Mouse (Mus musculus): ENCODE measurements around the gene Trank1. TPM values are rescaled to one million over a fixed set of nuclear protein-coding genes. Genes with fewer than 3 reads are reported as not detected.

Trank1 gene
- polyA plus RNA-seq, 1 experiment, result not detected

DNA sequence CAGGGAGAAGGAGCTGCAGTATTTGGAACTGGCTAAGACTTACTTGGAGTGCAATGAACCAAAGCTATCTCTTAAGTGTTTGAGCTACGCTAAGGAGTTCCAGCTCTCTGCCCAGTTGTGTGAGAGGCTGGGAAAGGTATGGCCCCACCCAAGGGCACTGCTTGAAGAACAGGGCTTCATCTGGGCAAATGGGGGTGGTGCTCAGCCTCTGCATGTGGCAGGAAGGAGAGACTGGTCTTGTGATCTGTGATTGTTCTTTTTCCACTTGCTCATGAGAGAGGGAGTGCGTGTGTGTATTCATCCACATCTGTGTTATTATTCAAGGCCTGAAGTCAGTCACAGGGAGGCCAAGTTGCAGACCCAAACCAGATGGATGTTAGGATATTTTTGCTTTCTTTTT lies 75.0 kb downstream of the Trank1 start:
- H3K4me3 ChIP-seq (ENCODE audit: insufficient read depth, low read length), result no peak overlapping the region
- TF ChIP-seq POLR2A (IDR thresholded peaks at IDR 0.05; ENCODE audit: borderline replicate concordance, low read depth, low read length) (no peak), CTCF (IDR thresholded peaks at IDR 0.05; ENCODE audit: low read depth, low read length) (no peak)
- no peaks in the 10 kb centered on the region for H3K4me1 ChIP-seq (ENCODE audit: control insufficient read depth, insufficient read depth, low read length)
- H3K27ac ChIP-seq (ENCODE audit: insufficient read depth, low read depth, low read length), result no peak overlapping the region

DNA sequence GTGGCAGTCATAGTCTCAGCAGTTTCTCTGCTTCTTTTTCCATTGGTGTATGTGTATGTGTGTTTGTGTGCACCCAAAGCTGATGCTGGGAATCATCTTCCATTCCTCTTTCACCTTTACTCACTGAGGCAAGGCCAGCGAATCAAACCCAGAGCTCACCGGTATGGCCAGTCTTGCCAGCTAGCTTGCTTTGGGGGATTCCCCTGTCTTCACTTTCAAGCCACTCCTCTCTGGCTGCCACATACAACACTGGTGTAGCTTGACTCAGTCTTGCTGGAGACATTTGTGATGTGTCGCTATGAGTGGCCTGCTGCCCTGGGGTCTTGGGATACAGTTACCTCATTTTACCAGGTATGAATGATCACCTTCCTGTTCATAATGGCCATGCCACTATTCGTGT lies 76.0 kb downstream of the Trank1 start:
- no peak overlapping the region for H3K27ac ChIP-seq (ENCODE audit: insufficient read depth, low read depth, low read length)
- TF ChIP-seq POLR2A (IDR thresholded peaks at IDR 0.05; ENCODE audit: borderline replicate concordance, low read depth, low read length) (no peak), CTCF (IDR thresholded peaks at IDR 0.05; ENCODE audit: low read depth, low read length) (no peak)
- H3K4me1 ChIP-seq (ENCODE audit: control insufficient read depth, insufficient read depth, low read length), result no peaks in the 10 kb centered on the region
- no peak overlapping the region for H3K4me3 ChIP-seq (ENCODE audit: insufficient read depth, low read length)

DNA sequence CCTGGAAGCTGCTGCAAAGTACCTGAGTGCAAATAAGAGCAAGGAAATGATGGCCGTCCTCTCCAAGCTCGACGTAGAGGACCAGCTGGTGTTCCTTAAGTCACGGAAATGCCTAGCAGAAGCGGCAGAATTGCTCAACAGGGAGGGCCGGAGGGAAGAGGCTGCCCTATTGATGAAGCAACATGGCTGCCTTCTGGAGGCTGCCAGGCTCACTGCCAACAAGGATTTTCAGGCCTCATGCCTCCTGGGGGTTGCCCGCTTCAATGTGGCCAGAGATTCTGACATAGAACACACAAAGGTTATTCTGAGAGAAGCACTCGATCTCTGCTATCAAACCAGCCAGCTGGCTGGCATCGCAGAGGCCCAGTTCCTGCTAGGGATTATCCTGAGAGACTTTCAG lies 78.5 kb downstream of the Trank1 start:
- TF ChIP-seq CTCF (IDR thresholded peaks at IDR 0.05; ENCODE audit: low read depth, low read length) (no peak), POLR2A (IDR thresholded peaks at IDR 0.05; ENCODE audit: borderline replicate concordance, low read depth, low read length) (no peak)
- no peaks in the 10 kb centered on the region for H3K4me1 ChIP-seq (ENCODE audit: control insufficient read depth, insufficient read depth, low read length)
- H3K4me3 ChIP-seq (ENCODE audit: insufficient read depth, low read length), result no peak overlapping the region
- H3K27ac ChIP-seq (ENCODE audit: insufficient read depth, low read depth, low read length), result no peak overlapping the region

- no peaks in the 10 kb centered on the region for H3K4me1 ChIP-seq (ENCODE audit: control insufficient read depth, insufficient read depth, low read length)
- no peak overlapping the region for H3K27ac ChIP-seq (ENCODE audit: insufficient read depth, low read depth, low read length)
- TF ChIP-seq POLR2A (IDR thresholded peaks at IDR 0.05; ENCODE audit: borderline replicate concordance, low read depth, low read length) (no peak), CTCF (IDR thresholded peaks at IDR 0.05; ENCODE audit: low read depth, low read length) (no peak)
Observed at GRCm38 (mm10) chr9:111391036-111391435, 79.5 kb downstream of the Trank1 start.

DNA sequence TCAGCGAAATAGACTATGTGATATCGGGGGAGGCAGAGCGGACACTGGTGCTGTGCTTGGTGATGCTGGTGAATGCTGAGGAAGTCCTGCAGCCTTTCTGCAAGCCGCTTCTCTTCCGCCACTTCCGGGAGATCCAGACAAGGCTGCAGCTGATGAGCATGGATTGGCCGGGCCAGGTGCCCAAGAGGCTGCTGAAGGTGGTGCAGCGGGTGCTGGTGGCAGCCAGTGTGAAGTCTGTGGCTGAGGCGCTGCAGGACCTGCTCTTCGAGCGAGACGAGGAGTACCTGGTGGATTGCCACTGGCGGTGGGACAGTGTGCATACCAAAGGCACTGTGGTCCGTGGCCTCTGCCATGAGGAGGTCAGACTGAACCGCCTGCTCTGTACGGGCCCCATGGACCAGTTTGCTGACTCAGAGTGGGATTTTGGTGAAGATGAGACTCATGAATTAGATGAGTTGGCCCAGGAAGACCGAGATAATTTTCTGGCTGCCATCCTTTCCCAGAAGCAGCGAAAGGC lies 80.4 kb downstream of the Trank1 start:
- H3K27ac ChIP-seq (ENCODE audit: insufficient read depth, low read depth, low read length), result no peak overlapping the region
- no peak overlapping the region for H3K4me3 ChIP-seq (ENCODE audit: insufficient read depth, low read length)
- TF ChIP-seq CTCF (IDR thresholded peaks at IDR 0.05; ENCODE audit: low read depth, low read length) (no peak), POLR2A (IDR thresholded peaks at IDR 0.05; ENCODE audit: borderline replicate concordance, low read depth, low read length) (no peak)
- no peaks in the 10 kb centered on the region for H3K4me1 ChIP-seq (ENCODE audit: control insufficient read depth, insufficient read depth, low read length)

More at GRCm38 (mm10) chr9:111391036-111391435, 79.5 kb downstream of the Trank1 start:
- H3K4me3 ChIP-seq (ENCODE audit: insufficient read depth, low read length), result no peak overlapping the region

DNA sequence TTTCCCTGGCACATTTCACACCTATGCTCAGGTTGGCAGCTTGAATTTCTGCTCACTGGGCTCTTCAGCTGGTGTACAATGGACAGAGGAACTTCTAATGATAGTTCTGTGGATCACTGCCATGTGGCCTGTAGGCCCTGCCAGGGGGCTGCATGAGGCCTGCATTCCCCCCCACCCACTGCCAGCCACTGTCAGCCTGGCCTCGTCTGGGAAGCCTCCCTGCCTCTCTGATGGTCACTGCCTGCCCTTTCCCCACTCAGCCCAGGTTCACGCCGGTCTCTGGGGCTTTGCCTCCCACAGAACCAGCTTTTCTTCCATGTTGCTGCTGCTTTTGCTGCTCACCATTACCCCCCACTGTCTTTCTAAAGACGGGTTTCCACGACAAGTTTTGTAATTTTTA lies 83.7 kb downstream of the Trank1 start:
- H3K4me1 ChIP-seq (ENCODE audit: control insufficient read depth, insufficient read depth, low read length), result no peaks in the 10 kb centered on the region
- no peak for TF ChIP-seq CTCF (IDR thresholded peaks at IDR 0.05; ENCODE audit: low read depth, low read length)
- TF ChIP-seq POLR2A (IDR thresholded peaks at IDR 0.05; ENCODE audit: borderline replicate concordance, low read depth, low read length), result no peak
- no peak overlapping the region for H3K27ac ChIP-seq (ENCODE audit: insufficient read depth, low read depth, low read length)
- no peak overlapping the region for H3K4me3 ChIP-seq (ENCODE audit: insufficient read depth, low read length)

DNA sequence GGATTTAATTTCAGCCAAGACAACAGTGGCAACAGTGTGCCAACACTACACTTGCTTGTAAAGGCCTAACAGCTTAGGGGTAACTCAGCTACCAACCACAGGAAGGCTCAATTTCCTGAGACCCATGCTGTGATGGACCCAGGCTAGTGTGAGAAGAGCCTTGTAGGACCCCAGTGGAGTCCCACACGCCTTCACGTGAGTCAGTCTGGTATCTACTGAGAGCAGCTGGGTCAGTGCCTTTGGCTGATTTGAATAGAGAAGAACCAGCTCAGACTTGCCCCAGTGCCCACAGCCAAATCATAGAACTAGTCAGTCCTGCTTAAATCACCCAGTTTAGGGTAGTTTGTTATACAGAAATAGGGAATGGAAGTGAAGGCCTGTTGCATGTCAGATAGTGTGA lies 86.5 kb downstream of the Trank1 start:
- Histone ChIP-seq H3K4me1 (ENCODE audit: control insufficient read depth, insufficient read depth, low read length) (no peaks in the 10 kb centered on the region), H3K4me3 (ENCODE audit: insufficient read depth, low read length) (no peak overlapping the region), H3K27ac (ENCODE audit: insufficient read depth, low read depth, low read length) (no peak overlapping the region)
- no peak for TF ChIP-seq CTCF (IDR thresholded peaks at IDR 0.05; ENCODE audit: low read depth, low read length)
- no peak for TF ChIP-seq POLR2A (IDR thresholded peaks at IDR 0.05; ENCODE audit: borderline replicate concordance, low read depth, low read length)

DNA sequence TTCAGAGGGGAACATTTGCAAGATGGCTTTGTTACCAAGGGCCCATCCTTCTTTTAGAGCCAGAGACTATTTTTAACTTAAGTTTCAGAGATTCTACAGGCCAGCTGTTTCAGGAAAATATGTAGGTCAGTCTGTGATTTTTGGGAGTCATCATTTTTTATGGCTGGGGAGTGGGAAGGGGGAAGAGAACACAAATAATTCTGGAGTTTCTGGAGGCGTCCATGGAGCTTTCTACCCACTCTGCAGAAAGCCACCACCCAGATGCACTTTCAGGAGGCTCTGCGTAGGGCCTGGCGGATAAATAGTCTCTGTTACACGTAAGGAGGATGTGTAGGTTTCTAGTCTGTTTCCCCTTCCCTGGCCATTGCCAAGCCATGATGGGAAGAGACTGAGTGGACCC lies 88.5 kb downstream of the Trank1 start:
- peaks cover 7% of the 10 kb centered on the region for H3K4me1 ChIP-seq (ENCODE audit: control insufficient read depth, insufficient read depth, low read length)
- H3K27ac ChIP-seq (ENCODE audit: insufficient read depth, low read depth, low read length), result no peak overlapping the region
- TF ChIP-seq CTCF (IDR thresholded peaks at IDR 0.05; ENCODE audit: low read depth, low read length), result no peak
- TF ChIP-seq POLR2A (IDR thresholded peaks at IDR 0.05; ENCODE audit: borderline replicate concordance, low read depth, low read length), result no peak
- H3K4me3 ChIP-seq (ENCODE audit: insufficient read depth, low read length), result no peak overlapping the region

DNA sequence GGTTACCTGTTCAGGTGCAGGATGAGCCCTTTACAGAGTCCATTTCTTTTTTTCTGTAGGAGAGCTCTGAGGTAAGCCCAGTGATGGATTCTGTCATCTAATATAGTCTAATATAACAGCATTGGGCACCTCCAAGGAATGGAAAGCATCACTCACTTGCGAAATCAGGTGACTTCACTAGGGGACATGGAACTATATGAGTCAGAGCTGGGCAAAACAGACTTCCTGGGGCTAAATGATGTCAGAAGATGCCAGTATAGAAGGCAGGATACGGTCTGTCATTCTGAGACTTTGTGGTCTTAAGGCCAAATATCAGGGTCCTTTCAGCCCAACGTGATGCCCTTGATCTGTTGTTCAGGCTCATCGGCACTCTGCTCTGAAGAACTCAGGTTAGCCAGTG lies 91.6 kb downstream of the Trank1 start:
- Histone ChIP-seq H3K4me1 (ENCODE audit: control insufficient read depth, insufficient read depth, low read length) (peaks cover 10% of the 10 kb centered on the region), H3K4me3 (ENCODE audit: insufficient read depth, low read length) (no peak overlapping the region), H3K27ac (ENCODE audit: insufficient read depth, low read depth, low read length) (no peak overlapping the region)
- TF ChIP-seq CTCF (IDR thresholded peaks at IDR 0.05; ENCODE audit: low read depth, low read length) (no peak), POLR2A (IDR thresholded peaks at IDR 0.05; ENCODE audit: borderline replicate concordance, low read depth, low read length) (no peak)

DNA sequence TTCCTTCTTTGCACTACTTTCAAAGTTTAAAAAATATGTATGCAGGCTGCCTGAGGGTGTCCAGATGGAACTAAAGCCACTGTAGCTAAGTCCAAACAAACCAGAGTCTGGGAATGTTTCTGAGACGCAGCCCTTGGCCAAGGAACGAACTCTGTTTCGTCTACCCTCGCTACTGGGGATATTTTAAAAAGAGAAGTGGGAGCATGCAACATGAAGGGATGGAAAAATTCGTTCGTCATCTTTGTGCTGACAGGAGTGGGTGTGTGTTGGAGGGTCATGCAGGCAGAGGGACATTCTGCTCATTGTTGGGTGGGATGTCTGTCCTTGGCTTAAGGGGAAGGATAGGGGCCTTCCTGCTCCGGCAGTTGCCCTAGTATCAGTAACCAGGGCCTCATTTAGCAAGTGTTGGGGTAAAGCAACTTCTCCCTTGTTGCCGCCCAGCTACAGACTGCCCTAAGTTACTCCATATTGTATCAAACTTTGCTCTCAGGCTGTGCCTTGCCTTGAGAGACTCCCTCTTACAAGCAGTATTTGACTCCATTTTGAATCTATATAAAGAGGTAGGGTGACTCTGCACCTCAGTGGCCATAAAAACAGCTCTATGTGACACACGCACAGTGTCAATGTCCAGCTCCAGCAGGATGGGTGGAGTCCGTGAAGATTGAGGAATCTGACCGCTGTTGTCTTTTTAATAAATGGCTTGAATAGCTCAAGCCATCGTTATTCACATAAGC lies 93.0 kb downstream of the Trank1 start:
- Histone ChIP-seq H3K27ac (ENCODE audit: insufficient read depth, low read depth, low read length) (no peak overlapping the region), H3K4me1 (ENCODE audit: control insufficient read depth, insufficient read depth, low read length) (peaks cover 18% of the 10 kb centered on the region), H3K4me3 (ENCODE audit: insufficient read depth, low read length) (no peak overlapping the region)
- TF ChIP-seq CTCF (IDR thresholded peaks at IDR 0.05; ENCODE audit: low read depth, low read length) (no peak), POLR2A (IDR thresholded peaks at IDR 0.05; ENCODE audit: borderline replicate concordance, low read depth, low read length) (no peak)
